Mouse (Mus musculus): Measurements from ENCODE around the gene Cdk4. TPM values are rescaled to one million over a fixed set of nuclear protein-coding genes. Genes with fewer than 3 reads are reported as not detected.

Cdk4 gene
- polyA plus RNA-seq, 1 experiment = 276 TPM

- H3K4me2 ChIP-seq (ENCODE audit: low read depth) = peak overlapping the region; percentile 97
Measured at GRCm38 (mm10) chr10:127040569-127041214, 22.6 kb upstream of the Cdk4 start.

GRCm38 (mm10) chr10:127041274-127041766 lies 22.0 kb upstream of the Cdk4 start, which contains the start of the genes Mettl1 and Eef1akmt3:
Mettl1 (plus strand) TSS chr10:127041414.
Eef1akmt3 (minus strand) TSS chr10:127041513.
- Histone ChIP-seq H3K4me2 (ENCODE audit: low read depth) (peak within 1 kb of the TSS; percentile 97), H3K79me2 (ENCODE audit: control insufficient read depth, insufficient read depth) (peaks cover 4% of the 10 kb centered on the region), H3ac (ENCODE audit: control insufficient read depth, insufficient read length) (peak within 1 kb of the TSS; percentile 36), H3K27me3 (ENCODE audit: control insufficient read depth, insufficient read depth, insufficient read length) (no peaks in the 10 kb centered on the region), H3K4me3 (peak within 1 kb of the TSS; percentile 92), H3K36me3 (ENCODE audit: control insufficient read depth, insufficient read depth) (no peaks in the 10 kb centered on the region)
- TF ChIP-seq MYOG (IDR thresholded peaks at IDR 0.05; ENCODE audit: control insufficient read depth in 1 of 3, insufficient read depth in 1 of 3, insufficient read length in 2 of 3, low read depth in 2 of 3) (no peak), E2F4 (IDR thresholded peaks at IDR 0.05; ENCODE audit: insufficient read depth) (no peak), CEBPB (IDR thresholded peaks at IDR 0.05; ENCODE audit: insufficient read depth, poor library complexity, severe bottlenecking) (no peak), MYOD1 (IDR thresholded peaks at IDR 0.05; ENCODE audit: control insufficient read depth in 1 of 3, insufficient read length in 2 of 3, low read depth in 2 of 3) (no peak), POLR2A (IDR thresholded peaks at IDR 0.05; ENCODE audit: insufficient read length, low read depth) (no peak), REST (IDR thresholded peaks at IDR 0.05; ENCODE audit: insufficient read depth, insufficient read length) (no peak)

More at GRCm38 (mm10) chr10:127040569-127041214, 22.6 kb upstream of the Cdk4 start:
- H3ac ChIP-seq (ENCODE audit: control insufficient read depth, insufficient read length) = peak overlapping the region; percentile 36
- peaks cover 4% of the 10 kb centered on the region for H3K79me2 ChIP-seq (ENCODE audit: control insufficient read depth, insufficient read depth)
- no peaks in the 10 kb centered on the region for H3K36me3 ChIP-seq (ENCODE audit: control insufficient read depth, insufficient read depth)
- TF ChIP-seq TCF3 (IDR thresholded peaks at IDR 0.05; ENCODE audit: insufficient read length, low read depth) (no peak), SRF (IDR thresholded peaks at IDR 0.05; ENCODE audit: control insufficient read depth, insufficient read length, low read depth) (no peak), POLR2AphosphoS2 (IDR thresholded peaks at IDR 0.05; ENCODE audit: insufficient read length, low read depth) (no peak), USF1 (IDR thresholded peaks at IDR 0.05; ENCODE audit: low read depth) (no peak), E2F4 (IDR thresholded peaks at IDR 0.05; ENCODE audit: insufficient read depth) (no peak), POLR2A (IDR thresholded peaks at IDR 0.05; ENCODE audit: insufficient read length, low read depth) (no peak), MAX (IDR thresholded peaks at IDR 0.05; ENCODE audit: low read depth) (no peak), MYOD1 (IDR thresholded peaks at IDR 0.05; ENCODE audit: control insufficient read depth in 1 of 3, insufficient read length in 2 of 3, low read depth in 2 of 3) (no peak), CEBPB (IDR thresholded peaks at IDR 0.05; ENCODE audit: insufficient read depth, poor library complexity, severe bottlenecking) (no peak)
- H3K27me3 ChIP-seq (ENCODE audit: control insufficient read depth, insufficient read depth, insufficient read length) = no peaks in the 10 kb centered on the region
- peak overlapping the region; percentile 92 for H3K4me3 ChIP-seq

- Histone ChIP-seq H3K27me3 (ENCODE audit: control insufficient read depth, insufficient read depth, insufficient read length) (no peaks in the 10 kb centered on the region), H3K36me3 (ENCODE audit: control insufficient read depth, insufficient read depth) (no peaks in the 10 kb centered on the region), H3K4me3 (peak overlapping the region; percentile 92), H3K79me2 (ENCODE audit: control insufficient read depth, insufficient read depth) (peaks cover 4% of the 10 kb centered on the region), H3K4me2 (ENCODE audit: low read depth) (peak overlapping the region; percentile 97), H3ac (ENCODE audit: control insufficient read depth, insufficient read length) (peak overlapping the region; percentile 36)
- TF ChIP-seq E2F4 (IDR thresholded peaks at IDR 0.05; ENCODE audit: insufficient read depth) = no peak
- peak; percentile 68 for TF ChIP-seq MAX (IDR thresholded peaks at IDR 0.05; ENCODE audit: low read depth)
- peak; percentile 54 for TF ChIP-seq POLR2A (IDR thresholded peaks at IDR 0.05; ENCODE audit: insufficient read length, low read depth)
- peak; percentile 45 for TF ChIP-seq USF1 (IDR thresholded peaks at IDR 0.05; ENCODE audit: low read depth)
- no peak for TF ChIP-seq MYOG (IDR thresholded peaks at IDR 0.05; ENCODE audit: control insufficient read depth in 1 of 3, insufficient read depth in 1 of 3, insufficient read length in 2 of 3, low read depth in 2 of 3)
- TF ChIP-seq REST (IDR thresholded peaks at IDR 0.05; ENCODE audit: insufficient read depth, insufficient read length) = no peak
- no peak for TF ChIP-seq TCF12 (IDR thresholded peaks at IDR 0.05; ENCODE audit: insufficient read depth, poor library complexity, severe bottlenecking)
- peak; percentile 52 for TF ChIP-seq POLR2AphosphoS2 (IDR thresholded peaks at IDR 0.05; ENCODE audit: insufficient read length, low read depth)
- TF ChIP-seq CEBPB (IDR thresholded peaks at IDR 0.05; ENCODE audit: insufficient read depth, poor library complexity, severe bottlenecking) = no peak
- peak; percentile 31 for TF ChIP-seq SRF (IDR thresholded peaks at IDR 0.05; ENCODE audit: control insufficient read depth, insufficient read length, low read depth)
- TF ChIP-seq TCF3 (IDR thresholded peaks at IDR 0.05; ENCODE audit: insufficient read length, low read depth) = no peak
- no peak for TF ChIP-seq MYOD1 (IDR thresholded peaks at IDR 0.05; ENCODE audit: control insufficient read depth in 1 of 3, insufficient read length in 2 of 3, low read depth in 2 of 3)
Measured at GRCm38 (mm10) chr10:127041774-127042338, 21.5 kb upstream of the Cdk4 start.

GRCm38 (mm10) chr10:127042468-127043115 lies 20.7 kb upstream of the Cdk4 start:
- H3K4me3 ChIP-seq = peak overlapping the region; percentile 92
- H3K79me2 ChIP-seq (ENCODE audit: control insufficient read depth, insufficient read depth) = peaks cover 4% of the 10 kb centered on the region
- no peaks in the 10 kb centered on the region for H3K36me3 ChIP-seq (ENCODE audit: control insufficient read depth, insufficient read depth)
- H3ac ChIP-seq (ENCODE audit: control insufficient read depth, insufficient read length) = peak overlapping the region; percentile 36
- H3K27me3 ChIP-seq (ENCODE audit: control insufficient read depth, insufficient read depth, insufficient read length) = no peaks in the 10 kb centered on the region
- no peak for TF ChIP-seq MYOD1 (IDR thresholded peaks at IDR 0.05; ENCODE audit: control insufficient read depth in 1 of 3, insufficient read length in 2 of 3, low read depth in 2 of 3)
- no peak for TF ChIP-seq REST (IDR thresholded peaks at IDR 0.05; ENCODE audit: insufficient read depth, insufficient read length)
- no peak for TF ChIP-seq POLR2AphosphoS2 (IDR thresholded peaks at IDR 0.05; ENCODE audit: insufficient read length, low read depth)
- peak overlapping the region; percentile 65 for H3K4me2 ChIP-seq (ENCODE audit: low read depth)

Measured in myocyte (in vitro differentiated cells).